In genomic region chr13:55923505-55924136, GRCm38 (mm10) we compare ENCODE assay signal across 9 mouse cellular contexts.
DNase-seq lines count a peak whose midpoint lies in the region; ATAC-seq lines count a peak whose summit lies in the region.
"Had no signal": no experiment of that assay in that cellular context is flagged by ENCODE, and none has a peak within 500 bp of the region (broad histone marks: within the 10 kb centered on the region; RNA-seq: fewer than 3 reads in every experiment).

No protein-coding gene starts in this region.

- peak; percentile 73 for ATAC-seq in limb, embryonic 13.5 days (ENCODE audit: low FRiP score, low read depth)
- no peak for ATAC-seq in megakaryocyte-erythroid progenitor cell, adult 5-6 weeks (replicated peaks; ENCODE audit: low FRiP score, low TSS enrichment, poor library complexity, severe bottlenecking)

- H3K9ac ChIP-seq in limb, embryonic 13.5 days: no peak overlapping the region

- H3K4me3 ChIP-seq in limb, embryonic 13.5 days: no peak overlapping the region
- H3K4me3 ChIP-seq: left cerebral cortex, adult 2 months had no signal

- H3K4me2 ChIP-seq in limb, embryonic 13.5 days (replicated peaks): peak overlapping the region; percentile 39

- peaks cover 14% of the 10 kb centered on the region for H3K4me1 ChIP-seq in limb, embryonic 13.5 days

- H3K9me3 ChIP-seq in limb, embryonic 13.5 days: no peaks in the 10 kb centered on the region

- H3K27ac ChIP-seq in limb, embryonic 13.5 days: no peak overlapping the region
- H3K27ac ChIP-seq: left cerebral cortex, adult 2 months had no signal

- peaks cover 52% of the 10 kb centered on the region for H3K27me3 ChIP-seq in limb, embryonic 13.5 days

- WGBS in limb, embryonic 13.5 days: 11% methylated on average over 7 of the region's 7 CpGs

- peak; percentile 29 for DNase-seq in adrenal gland, postnatal 10 days
- no peak for DNase-seq in adrenal gland, adult 18-20 months (ENCODE audit: low spot score in 2 of 2)
- peak; percentile 53 for DNase-seq in urinary bladder, postnatal 14 days (ENCODE audit: low spot score)
- no peak for DNase-seq in urinary bladder, postnatal 10 days (ENCODE audit: low spot score)
- peak; percentile 64 for DNase-seq in yolk sac, embryonic 10.5 days (ENCODE audit: low spot score)
- DNase-seq in T-cell, adult 2 months (ENCODE audit: low spot score): no peak

- H3K36me3 ChIP-seq in limb, embryonic 13.5 days: no peaks in the 10 kb centered on the region

Comparison
In these comparisons a context has a peak if more than half of its experiments do, and no peak if none do; other contexts are left out.
1. DNase-seq: peak in adrenal gland, postnatal 10 days (single experiment), urinary bladder, postnatal 14 days (single experiment) and yolk sac, embryonic 10.5 days (single experiment); none in adrenal gland, adult 18-20 months (0 of 2), urinary bladder, postnatal 10 days (single experiment) and T-cell, adult 2 months (single experiment).